Mouse (Mus musculus) midbrain, embryonic 13.5 days (tissue): ENCODE data around the gene Tex13b. TPM values are rescaled to one million over a fixed set of nuclear protein-coding genes. Genes with fewer than 3 reads are reported as not detected.
"Not testable (repeated sequence)": the region's sequence is repeated elsewhere in the genome, so short reads cannot be mapped to it uniquely, and the experiment has no call there.

Experiments used
- ATAC-seq: fragments of 200-750 bp; cut with Nextera tagmentation; 2 replicates; pipeline ENCODE4 v1.8.0; 2017; ENCODE audit warnings: mild to moderate bottlenecking, moderate TSS enrichment, moderate library complexity
- H3K27ac ChIP-seq: fragments of 300-500 bp; sonication (generic); 2 replicates; pipeline ENCODE4 v1.5.1; 2015; ENCODE audit warnings: inconsistent platforms, mild to moderate bottlenecking, moderate library complexity
- H3K27me3 ChIP-seq: fragments of 300-500 bp; sonication (generic); 2 replicates; pipeline ENCODE4 v1.6.1; 2015; ENCODE audit warnings: mild to moderate bottlenecking, inconsistent platforms
- H3K36me3 ChIP-seq: fragments of 300-500 bp; sonication (generic); 2 replicates; pipeline ENCODE4 v1.6.1; 2015; ENCODE audit warnings: mild to moderate bottlenecking, inconsistent platforms
- H3K4me1 ChIP-seq: fragments of 300-500 bp; sonication (generic); replicated peaks from 2 replicates; pipeline ENCODE4 v1.6.1; 2015; ENCODE audit warnings: inconsistent platforms
- H3K4me2 ChIP-seq: fragments of 300-500 bp; sonication (generic); replicated peaks from 2 replicates; pipeline ENCODE4 v1.6.1; 2015; ENCODE audit warnings: moderate library complexity, mild to moderate bottlenecking, inconsistent platforms
- H3K4me3 ChIP-seq: fragments of 300-500 bp; sonication (generic); replicated peaks from 2 replicates; pipeline ENCODE4 v1.5.1; 2015; ENCODE audit warnings: mild to moderate bottlenecking, inconsistent platforms
- H3K9ac ChIP-seq: fragments of 300-500 bp; sonication (generic); replicated peaks from 2 replicates; pipeline ENCODE4 v1.6.1; 2015; ENCODE audit warnings: mild to moderate bottlenecking, inconsistent platforms
- H3K9me3 ChIP-seq: fragments of 300-500 bp; sonication (generic); 2 replicates; pipeline ENCODE4 v1.6.1; 2016; ENCODE audit warnings: mild to moderate bottlenecking, inconsistent platforms
- WGBS: fragments of 180-500 bp; shearing (Covaris S2); methylation state at CpG from one replicate; pipeline ENCODE4 v1.1.7; 2015; 5-methylcytosine and 5-hydroxymethylcytosine counted together
- polyA plus RNA-seq: library from polyadenylated mRNA; unstranded; fragments of >200 nt; fragmentation: Nextera tagmentation; extraction: Ambion mirVana; gene quantifications from 2 replicates; pipeline ENCODE4 v1.2.1, GENCODE M21; 2015

Tex13b gene
- not detected in 2 replicates for polyA plus RNA-seq

GRCm38 (mm10) chrX:140813312-140814006 lies at the start of gene Tex13b:
Tex13b (minus strand) TSS chrX:140813433.
- H3K4me3 ChIP-seq, result no peak within 1 kb of the TSS
- H3K4me2 ChIP-seq, result no peak within 1 kb of the TSS
- WGBS, result 92% methylated on average over 22 of the region's 22 CpGs
- no peak for ATAC-seq
- H3K36me3 ChIP-seq, result no peaks in the 10 kb centered on the region
- no peaks in the 10 kb centered on the region for H3K9me3 ChIP-seq
- no peak within 1 kb of the TSS for H3K9ac ChIP-seq
- no peaks in the 10 kb centered on the region for H3K4me1 ChIP-seq
- H3K27me3 ChIP-seq, result peaks cover 13% of the 10 kb centered on the region; the same call in 1 of the 2 replicates
- no peak within 1 kb of the TSS for H3K27ac ChIP-seq

- H3K27ac ChIP-seq, result no peak overlapping the region
- WGBS, result 94% methylated on average over 6 of the region's 6 CpGs
- ATAC-seq, result no peak
These were observed 49.5 kb upstream of the Tex13b start for GRCm38 (mm10) chrX:140862760-140863159.

GRCm38 (mm10) chrX:140857445-140857844 lies 44.2 kb upstream of the Tex13b start:
- no peak overlapping the region for H3K9ac ChIP-seq
- H3K27me3 ChIP-seq, result peaks cover 12% of the 10 kb centered on the region; the same call in 1 of the 2 replicates
- no peaks in the 10 kb centered on the region for H3K4me1 ChIP-seq
- 40% methylated on average over 2 of the region's 2 CpGs for WGBS
- ATAC-seq, result no peak
- no peaks in the 10 kb centered on the region for H3K9me3 ChIP-seq
- no peak overlapping the region for H3K4me2 ChIP-seq
- no peaks in the 10 kb centered on the region for H3K36me3 ChIP-seq
- no peak overlapping the region for H3K4me3 ChIP-seq
- no peak overlapping the region for H3K27ac ChIP-seq

More at GRCm38 (mm10) chrX:140862760-140863159, 49.5 kb upstream of the Tex13b start:
- Histone ChIP-seq H3K36me3 (no peaks in the 10 kb centered on the region), H3K27me3 (peaks cover 31% of the 10 kb centered on the region; the same call in 1 of the 2 replicates), H3K4me1 (no peaks in the 10 kb centered on the region), H3K4me2 (no peak overlapping the region), H3K9me3 (no peaks in the 10 kb centered on the region), H3K9ac (no peak overlapping the region), H3K4me3 (no peak overlapping the region)

- H3K27ac ChIP-seq, H3K9me3 ChIP-seq, H3K36me3 ChIP-seq, H3K4me2 ChIP-seq, H3K4me3 ChIP-seq, ATAC-seq, H3K9ac ChIP-seq, H3K4me1 ChIP-seq: not testable (repeated sequence)
- WGBS, result 70% methylated on average over 5 of the region's 5 CpGs
- H3K27me3 ChIP-seq, result peaks cover 14% of the 10 kb centered on the region; the same call in 1 of the 2 replicates
These were observed 43.8 kb upstream of the Tex13b start for GRCm38 (mm10) chrX:140857040-140857439.

- Histone ChIP-seq H3K9me3 (no peaks in the 10 kb centered on the region), H3K4me2 (no peak overlapping the region), H3K4me1 (no peaks in the 10 kb centered on the region), H3K9ac (no peak overlapping the region), H3K4me3 (no peak overlapping the region), H3K27ac (no peak overlapping the region), H3K36me3 (no peaks in the 10 kb centered on the region), H3K27me3 (peaks cover 15% of the 10 kb centered on the region; the same call in 1 of the 2 replicates)
- no peak for ATAC-seq
- 69% methylated on average over 3 of the region's 3 CpGs for WGBS
These were observed 41.3 kb upstream of the Tex13b start for GRCm38 (mm10) chrX:140854561-140854960.

GRCm38 (mm10) chrX:140845401-140845800 lies 32.2 kb upstream of the Tex13b start:
- H3K9me3 ChIP-seq, H3K4me3 ChIP-seq, H3K27ac ChIP-seq, H3K9ac ChIP-seq, H3K4me2 ChIP-seq, ATAC-seq, H3K36me3 ChIP-seq, H3K4me1 ChIP-seq: not testable (repeated sequence)
- H3K27me3 ChIP-seq, result peaks cover 11% of the 10 kb centered on the region; the same call in 1 of the 2 replicates
- 86% methylated on average over 1 of the region's 1 CpGs for WGBS

GRCm38 (mm10) chrX:140839887-140840286 lies 26.7 kb upstream of the Tex13b start:
- Histone ChIP-seq H3K4me3 (no peak overlapping the region), H3K36me3 (no peaks in the 10 kb centered on the region), H3K4me2 (no peak overlapping the region), H3K27ac (no peak overlapping the region), H3K4me1 (no peaks in the 10 kb centered on the region), H3K9ac (no peak overlapping the region), H3K27me3 (peaks cover 36% of the 10 kb centered on the region), H3K9me3 (no peaks in the 10 kb centered on the region)
- ATAC-seq, result no peak
- WGBS, result 76% methylated on average over 4 of the region's 4 CpGs

- H3K27me3 ChIP-seq, result peaks cover 36% of the 10 kb centered on the region
- WGBS, result 77% methylated on average over 3 of the region's 3 CpGs
- no peak overlapping the region for H3K4me3 ChIP-seq
- no peaks in the 10 kb centered on the region for H3K9me3 ChIP-seq
- H3K4me2 ChIP-seq, result no peak overlapping the region
- H3K27ac ChIP-seq, result no peak overlapping the region
- H3K9ac ChIP-seq, result no peak overlapping the region
- ATAC-seq, result no peak
- no peaks in the 10 kb centered on the region for H3K4me1 ChIP-seq
- no peaks in the 10 kb centered on the region for H3K36me3 ChIP-seq
These were observed 24.8 kb upstream of the Tex13b start for GRCm38 (mm10) chrX:140838077-140838476.

GRCm38 (mm10) chrX:140831706-140832105 lies 18.5 kb upstream of the Tex13b start:
- 68% methylated on average over 4 of the region's 4 CpGs for WGBS
- no peak overlapping the region for H3K4me3 ChIP-seq
- H3K9me3 ChIP-seq, result no peaks in the 10 kb centered on the region
- no peaks in the 10 kb centered on the region for H3K36me3 ChIP-seq
- no peak overlapping the region for H3K27ac ChIP-seq
- peaks cover 15% of the 10 kb centered on the region; the same call in 1 of the 2 replicates for H3K27me3 ChIP-seq
- no peak for ATAC-seq
- no peak overlapping the region for H3K9ac ChIP-seq
- no peaks in the 10 kb centered on the region for H3K4me1 ChIP-seq
- no peak overlapping the region for H3K4me2 ChIP-seq

GRCm38 (mm10) chrX:140822295-140822694 lies 9.1 kb upstream of the Tex13b start:
- Histone ChIP-seq H3K4me3 (no peak overlapping the region), H3K36me3 (no peaks in the 10 kb centered on the region), H3K4me2 (no peak overlapping the region), H3K4me1 (no peaks in the 10 kb centered on the region), H3K27me3 (peaks cover 6% of the 10 kb centered on the region; the same call in 1 of the 2 replicates), H3K9ac (no peak overlapping the region), H3K27ac (no peak overlapping the region), H3K9me3 (no peaks in the 10 kb centered on the region)
- WGBS, result 81% methylated on average over 17 of the region's 17 CpGs
- ATAC-seq, result no peak

- Histone ChIP-seq H3K4me1 (no peaks in the 10 kb centered on the region), H3K27ac (no peak overlapping the region), H3K4me2 (no peak overlapping the region), H3K36me3 (no peaks in the 10 kb centered on the region), H3K27me3 (peaks cover 25% of the 10 kb centered on the region; the same call in 1 of the 2 replicates), H3K9me3 (no peaks in the 10 kb centered on the region), H3K4me3 (no peak overlapping the region), H3K9ac (no peak overlapping the region)
- no peak for ATAC-seq
- WGBS, result 88% methylated on average over 2 of the region's 2 CpGs
These were observed 7.9 kb downstream of the Tex13b start for GRCm38 (mm10) chrX:140805340-140805739.

GRCm38 (mm10) chrX:140769794-140770193 lies 43.4 kb downstream of the Tex13b start:
- WGBS, result 71% methylated on average over 1 of the region's 1 CpGs
- Histone ChIP-seq H3K27me3 (peaks cover 25% of the 10 kb centered on the region), H3K4me3 (no peak overlapping the region), H3K4me1 (no peaks in the 10 kb centered on the region), H3K9me3 (no peaks in the 10 kb centered on the region), H3K9ac (no peak overlapping the region), H3K4me2 (no peak overlapping the region), H3K27ac (no peak overlapping the region), H3K36me3 (no peaks in the 10 kb centered on the region)
- ATAC-seq, result no peak
